Mouse (Mus musculus): ENCODE data around the gene Yipf3. TPM values are rescaled to one million over a fixed set of nuclear protein-coding genes. Genes with fewer than 3 reads are reported as not detected.
A peak's percentile ranks its signal among the peaks of the same experiment; 100 is the strongest.

Gene Yipf3
- total and polyA plus RNA-seq, 2 experiments: 24.6 to 271 TPM

DNA sequence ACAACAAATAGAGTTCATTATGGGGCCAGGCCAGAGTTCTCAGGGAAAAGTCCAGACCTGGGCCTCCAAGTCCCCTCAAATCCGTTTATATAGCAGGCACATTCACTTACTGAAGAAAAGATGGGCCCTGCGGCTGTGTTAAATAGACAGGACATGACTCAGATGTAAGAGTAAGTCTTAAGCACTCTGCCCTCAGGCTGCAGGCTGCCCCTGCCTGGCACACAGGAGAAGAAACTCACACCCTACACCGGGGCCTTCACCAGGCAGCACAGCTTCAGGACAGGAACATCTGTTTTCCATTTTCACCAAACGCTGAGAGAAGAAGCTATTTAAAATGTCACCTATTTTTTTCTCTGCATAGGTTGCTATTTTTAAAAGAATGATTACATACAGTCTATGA is 29.7 kb downstream of the Yipf3 start:
- Histone ChIP-seq H3K27me3 (ENCODE audit: control insufficient read depth, insufficient read depth, low read length) (no peaks in the 10 kb centered on the region), H3K79me2 (ENCODE audit: control insufficient read depth, insufficient read depth, low read length) (peaks cover 24% of the 10 kb centered on the region), H3K27ac (replicated peaks; ENCODE audit: insufficient read depth, low read depth, low read length) (no peak overlapping the region), H3K4me1 (ENCODE audit: control insufficient read depth, insufficient read depth, low read length) (peaks cover 4% of the 10 kb centered on the region), H3K36me3 (ENCODE audit: control insufficient read depth, insufficient read depth, low read length) (peaks cover 5% of the 10 kb centered on the region; the same call in 1 of the 2 replicates), H3K9ac (ENCODE audit: low read depth, low read length) (no peak overlapping the region), H3K4me3 (ENCODE audit: insufficient read depth, low read depth, low read length) (no peak overlapping the region)
- 82% methylated on average over 4 of the region's 4 CpGs for WGBS
- DNase-seq (ENCODE audit: extremely low read depth, low read depth, low spot score): no peak
- no peak for TF ChIP-seq CTCF (IDR thresholded peaks at IDR 0.05; ENCODE audit: low read depth, low read length)
- no peak for TF ChIP-seq POLR2A (IDR thresholded peaks at IDR 0.05; ENCODE audit: extremely low read depth, insufficient read depth, low read length)

- TF ChIP-seq POLR2A (IDR thresholded peaks at IDR 0.05; ENCODE audit: extremely low read depth, insufficient read depth, low read length) (no peak), CTCF (IDR thresholded peaks at IDR 0.05; ENCODE audit: low read depth, low read length) (no peak)
- Histone ChIP-seq H3K9ac (ENCODE audit: low read depth, low read length) (no peak overlapping the region), H3K79me2 (ENCODE audit: control insufficient read depth, insufficient read depth, low read length) (peaks cover 26% of the 10 kb centered on the region), H3K27ac (replicated peaks; ENCODE audit: insufficient read depth, low read depth, low read length) (no peak overlapping the region), H3K27me3 (ENCODE audit: control insufficient read depth, insufficient read depth, low read length) (no peaks in the 10 kb centered on the region), H3K4me1 (ENCODE audit: control insufficient read depth, insufficient read depth, low read length) (peaks cover 4% of the 10 kb centered on the region), H3K36me3 (ENCODE audit: control insufficient read depth, insufficient read depth, low read length) (peaks cover 5% of the 10 kb centered on the region; the same call in 1 of the 2 replicates), H3K4me3 (ENCODE audit: insufficient read depth, low read depth, low read length) (no peak overlapping the region)
- no peak for DNase-seq (ENCODE audit: extremely low read depth, low read depth, low spot score)
- 88% methylated on average over 12 of the region's 12 CpGs for WGBS
These were observed 30.3 kb downstream of the Yipf3 start for GRCm38 (mm10) chr17:46278011-46278765.

- H3K27me3 ChIP-seq (ENCODE audit: control insufficient read depth, insufficient read depth, low read length): no peaks in the 10 kb centered on the region
- peaks cover 18% of the 10 kb centered on the region for H3K79me2 ChIP-seq (ENCODE audit: control insufficient read depth, insufficient read depth, low read length)
- peak within 1 kb of the TSS; percentile 76 for H3K4me3 ChIP-seq (ENCODE audit: insufficient read depth, low read depth, low read length)
- peak; percentile 42 for DNase-seq (ENCODE audit: extremely low read depth, low read depth, low spot score)
- H3K9ac ChIP-seq (ENCODE audit: low read depth, low read length): peak within 1 kb of the TSS; percentile 87
- H3K27ac ChIP-seq (replicated peaks; ENCODE audit: insufficient read depth, low read depth, low read length): peak within 1 kb of the TSS; percentile 47; the same call in 1 of the 2 replicates
- H3K36me3 ChIP-seq (ENCODE audit: control insufficient read depth, insufficient read depth, low read length): peaks cover 5% of the 10 kb centered on the region; the same call in 1 of the 2 replicates
- H3K4me1 ChIP-seq (ENCODE audit: control insufficient read depth, insufficient read depth, low read length): peaks cover 4% of the 10 kb centered on the region
- WGBS: under 1% methylated on average over 37 of the region's 37 CpGs
- TF ChIP-seq CTCF (IDR thresholded peaks at IDR 0.05; ENCODE audit: low read depth, low read length) (no peak), POLR2A (IDR thresholded peaks at IDR 0.05; ENCODE audit: extremely low read depth, insufficient read depth, low read length) (0 out of 2 replicates have a peak, but pooled peaks have one; percentile 34)
These were observed 34.7 kb downstream of the Yipf3 start, which contains the start of gene Tjap1 for GRCm38 (mm10) chr17:46282483-46283123. TSS of gene Tjap1 (minus strand) at chr17:46283026.

DNA sequence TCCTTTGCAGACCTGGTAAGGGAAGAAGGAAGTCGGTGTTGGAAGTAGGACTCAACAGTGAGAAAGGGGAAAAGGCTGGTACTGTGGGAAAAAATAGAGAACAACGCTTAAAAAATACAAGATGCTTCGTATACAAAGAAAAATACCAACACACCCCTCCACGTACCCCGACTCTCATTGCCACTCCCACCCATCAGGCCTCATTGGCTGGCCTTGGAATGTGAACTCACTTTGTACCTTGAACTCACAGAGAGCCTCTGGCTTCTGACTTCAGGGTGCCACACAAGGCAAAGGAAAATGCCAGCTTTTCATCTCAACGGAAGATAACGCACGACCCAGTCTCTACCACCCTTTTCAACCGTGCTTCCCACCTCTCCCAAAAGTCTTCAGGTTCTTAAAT is 35.3 kb downstream of the Yipf3 start:
- Histone ChIP-seq H3K4me1 (ENCODE audit: control insufficient read depth, insufficient read depth, low read length) (peaks cover 4% of the 10 kb centered on the region), H3K9ac (ENCODE audit: low read depth, low read length) (no peak overlapping the region), H3K27ac (replicated peaks; ENCODE audit: insufficient read depth, low read depth, low read length) (no peak overlapping the region), H3K27me3 (ENCODE audit: control insufficient read depth, insufficient read depth, low read length) (no peaks in the 10 kb centered on the region), H3K4me3 (ENCODE audit: insufficient read depth, low read depth, low read length) (no peak overlapping the region; the same call in 1 of the 2 replicates), H3K36me3 (ENCODE audit: control insufficient read depth, insufficient read depth, low read length) (peaks cover 5% of the 10 kb centered on the region; the same call in 1 of the 2 replicates), H3K79me2 (ENCODE audit: control insufficient read depth, insufficient read depth, low read length) (peaks cover 18% of the 10 kb centered on the region)
- TF ChIP-seq POLR2A (IDR thresholded peaks at IDR 0.05; ENCODE audit: extremely low read depth, insufficient read depth, low read length): no peak
- TF ChIP-seq CTCF (IDR thresholded peaks at IDR 0.05; ENCODE audit: low read depth, low read length): no peak
- DNase-seq (ENCODE audit: extremely low read depth, low read depth, low spot score): no peak
- WGBS: 23% methylated on average over 9 of the region's 9 CpGs

DNA sequence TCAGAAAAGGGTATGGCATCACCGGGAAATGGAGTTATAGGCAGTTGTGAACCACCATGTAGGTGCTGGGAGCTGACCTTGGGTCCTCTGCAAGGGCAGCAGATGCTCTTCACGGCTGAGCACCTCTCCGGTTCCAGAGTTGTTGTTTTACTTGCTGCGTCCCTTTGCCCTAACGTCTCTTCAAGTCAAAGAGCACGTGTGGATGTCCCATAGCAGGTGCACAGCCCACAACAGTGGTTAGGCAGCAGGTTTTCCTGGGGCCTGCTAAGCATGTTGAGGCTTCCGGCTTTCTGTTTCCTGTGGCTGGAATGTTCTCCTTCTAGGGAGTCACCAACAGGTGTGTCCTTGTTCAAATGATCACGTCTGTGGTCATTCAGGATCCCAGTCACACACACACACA is 36.0 kb downstream of the Yipf3 start:
- DNase-seq (ENCODE audit: extremely low read depth, low read depth, low spot score): no peak
- Histone ChIP-seq H3K36me3 (ENCODE audit: control insufficient read depth, insufficient read depth, low read length) (peaks cover 5% of the 10 kb centered on the region; the same call in 1 of the 2 replicates), H3K27ac (replicated peaks; ENCODE audit: insufficient read depth, low read depth, low read length) (no peak overlapping the region), H3K9ac (ENCODE audit: low read depth, low read length) (no peak overlapping the region), H3K27me3 (ENCODE audit: control insufficient read depth, insufficient read depth, low read length) (no peaks in the 10 kb centered on the region), H3K79me2 (ENCODE audit: control insufficient read depth, insufficient read depth, low read length) (peaks cover 18% of the 10 kb centered on the region), H3K4me3 (ENCODE audit: insufficient read depth, low read depth, low read length) (no peak overlapping the region), H3K4me1 (ENCODE audit: control insufficient read depth, insufficient read depth, low read length) (peaks cover 4% of the 10 kb centered on the region)
- no peak for TF ChIP-seq POLR2A (IDR thresholded peaks at IDR 0.05; ENCODE audit: extremely low read depth, insufficient read depth, low read length)
- no peak for TF ChIP-seq CTCF (IDR thresholded peaks at IDR 0.05; ENCODE audit: low read depth, low read length)
- 83% methylated on average over 8 of the region's 8 CpGs for WGBS
